Mouse (Mus musculus) E14TG2a.4 (cell line): ENCODE results near the gene Tead4.

ENCODE experiments used
- CTCF ChIP-seq: conservative IDR thresholded peaks from 2 replicates; pipeline ENCODE4 v1.5.1; 2014; ENCODE audit warnings: low read length
- POU5F1 ChIP-seq: IDR thresholded peaks from 2 replicates; pipeline ENCODE4 v1.6.1; 2014; ENCODE audit warnings: low read length, borderline replicate concordance

- TF ChIP-seq CTCF: no peak
- no peak for TF ChIP-seq POU5F1
These were observed 121.9 kb downstream of the Tead4 start for GRCm38 (mm10) chr6:128178681-128179080.
